Mouse (Mus musculus) ES-Bruce4 (cell line): ENCODE data around the gene Scube3. TPM values are rescaled to one million over a fixed set of nuclear protein-coding genes. Genes with fewer than 3 reads are reported as not detected.

ENCODE experiments used
- H3K27ac ChIP-seq: 2 replicates; pipeline ENCODE4 v1.5.1; 2012; ENCODE audit warnings: low read length, inconsistent platforms; ENCODE audit not compliant: insufficient read depth
- H3K27me3 ChIP-seq: 2 replicates; pipeline ENCODE4 v1.6.1; 2012; ENCODE audit warnings: mild to moderate bottlenecking, low read length, inconsistent platforms; ENCODE audit not compliant: control insufficient read depth, poor library complexity, insufficient read depth, severe bottlenecking
- H3K36me3 ChIP-seq: 2 replicates; pipeline ENCODE4 v1.6.1; 2012; ENCODE audit warnings: inconsistent platforms, mild to moderate bottlenecking, low read length, moderate library complexity; ENCODE audit not compliant: control insufficient read depth, poor library complexity, insufficient read depth, severe bottlenecking
- H3K4me1 ChIP-seq: one replicate; pipeline ENCODE4 v1.8.1; 2011; ENCODE audit warnings: low read length; ENCODE audit not compliant: control insufficient read depth, insufficient read depth
- H3K4me3 ChIP-seq: 2 replicates; pipeline ENCODE4 v1.5.1; 2011; ENCODE audit warnings: low read depth, mild to moderate bottlenecking, low read length
- H3K9ac ChIP-seq: 2 replicates; pipeline ENCODE4 v1.6.1; 2012; ENCODE audit warnings: low read depth, mild to moderate bottlenecking, inconsistent platforms; ENCODE audit not compliant: poor library complexity, severe bottlenecking
- H3K9me3 ChIP-seq: replicated peaks from 2 replicates; pipeline ENCODE4 v1.6.1; 2012; ENCODE audit warnings: mild to moderate bottlenecking, low read length, inconsistent platforms; ENCODE audit not compliant: control insufficient read depth, poor library complexity, insufficient read depth, severe bottlenecking
- CTCF ChIP-seq: IDR thresholded peaks from one replicate; pipeline ENCODE4 v1.8.1; 2011; ENCODE audit warnings: low read depth, low read length
- EP300 ChIP-seq: IDR thresholded peaks from 2 replicates; pipeline ENCODE4 v1.6.1; 2011; ENCODE audit warnings: low read depth, low read length; ENCODE audit not compliant: insufficient read depth
- POLR2A ChIP-seq: IDR thresholded peaks from one replicate; pipeline ENCODE4 v1.8.1; 2011; ENCODE audit warnings: low read length; ENCODE audit not compliant: insufficient read depth
- polyA plus RNA-seq: library from polyadenylated mRNA; stranded (reverse); fragments of >200 nt; gene quantifications from 2 replicates; pipeline ENCODE4 v1.2.4, GENCODE M21; 2011; ENCODE audit warnings: low read depth; ENCODE audit not compliant: missing spikeins, insufficient read depth, insufficient read length

The Scube3 gene
- polyA plus RNA-seq: 17.9 and 18.0 TPM in 2 replicates

GRCm38 (mm10) chr17:28141771-28142699 lies at the start of gene Scube3:
Gene Scube3, plus strand, starts transcription at chr17:28142141.
- no peak within 1 kb of the TSS for H3K27ac ChIP-seq
- no peaks in the 10 kb centered on the region for H3K27me3 ChIP-seq
- peak within 1 kb of the TSS; percentile 84 for H3K9ac ChIP-seq
- no peaks in the 10 kb centered on the region for H3K9me3 ChIP-seq
- TF ChIP-seq EP300 (no peak), CTCF (no peak), POLR2A (no peak)
- peaks cover 15% of the 10 kb centered on the region for H3K4me1 ChIP-seq
- peak within 1 kb of the TSS; percentile 88 for H3K4me3 ChIP-seq
- H3K36me3 ChIP-seq: no peaks in the 10 kb centered on the region

GRCm38 (mm10) chr17:28092297-28092696 lies 49.6 kb upstream of the Scube3 start:
- H3K9ac ChIP-seq: no peak overlapping the region

GRCm38 (mm10) chr17:28093837-28094236 lies 48.1 kb upstream of the Scube3 start:
- H3K9me3 ChIP-seq: no peaks in the 10 kb centered on the region
- TF ChIP-seq CTCF: peak; percentile 48
- TF ChIP-seq EP300: no peak
- no peak for TF ChIP-seq POLR2A
- no peak overlapping the region for H3K27ac ChIP-seq
- H3K27me3 ChIP-seq: no peaks in the 10 kb centered on the region
- H3K4me1 ChIP-seq: no peaks in the 10 kb centered on the region
- H3K9ac ChIP-seq: no peak overlapping the region
- H3K4me3 ChIP-seq: no peak overlapping the region
- no peaks in the 10 kb centered on the region for H3K36me3 ChIP-seq

More at GRCm38 (mm10) chr17:28092297-28092696, 49.6 kb upstream of the Scube3 start:
- TF ChIP-seq POLR2A: no peak
- TF ChIP-seq CTCF: peak; percentile 67
- Histone ChIP-seq H3K36me3 (no peaks in the 10 kb centered on the region), H3K9me3 (no peaks in the 10 kb centered on the region), H3K27me3 (no peaks in the 10 kb centered on the region), H3K27ac (no peak overlapping the region), H3K4me3 (no peak overlapping the region), H3K4me1 (peaks cover 2% of the 10 kb centered on the region)

GRCm38 (mm10) chr17:28096418-28096817 lies 45.5 kb upstream of the Scube3 start:
- no peak for TF ChIP-seq CTCF
- TF ChIP-seq POLR2A: no peak
- TF ChIP-seq EP300: no peak

GRCm38 (mm10) chr17:28097308-28097707 lies 44.6 kb upstream of the Scube3 start:
- H3K27me3 ChIP-seq: no peaks in the 10 kb centered on the region
- no peak overlapping the region for H3K4me3 ChIP-seq
- peaks cover 2% of the 10 kb centered on the region for H3K4me1 ChIP-seq
- H3K9ac ChIP-seq: no peak overlapping the region
- no peaks in the 10 kb centered on the region for H3K36me3 ChIP-seq
- no peak overlapping the region for H3K27ac ChIP-seq
- TF ChIP-seq POLR2A (no peak), EP300 (no peak), CTCF (no peak)
- no peaks in the 10 kb centered on the region for H3K9me3 ChIP-seq

More at GRCm38 (mm10) chr17:28096418-28096817, 45.5 kb upstream of the Scube3 start:
- no peaks in the 10 kb centered on the region for H3K27me3 ChIP-seq
- H3K9me3 ChIP-seq: no peaks in the 10 kb centered on the region
- peak overlapping the region; percentile 11; the same call in 1 of the 2 replicates for H3K4me3 ChIP-seq
- no peaks in the 10 kb centered on the region for H3K36me3 ChIP-seq
- no peak overlapping the region for H3K9ac ChIP-seq
- H3K27ac ChIP-seq: no peak overlapping the region
- H3K4me1 ChIP-seq: peaks cover 2% of the 10 kb centered on the region

GRCm38 (mm10) chr17:28099086-28099485 lies 42.9 kb upstream of the Scube3 start:
- no peak overlapping the region for H3K27ac ChIP-seq
- H3K27me3 ChIP-seq: no peaks in the 10 kb centered on the region
- no peak overlapping the region for H3K9ac ChIP-seq

More at GRCm38 (mm10) chr17:28099086-28099485, 42.9 kb upstream of the Scube3 start:
- peaks cover 2% of the 10 kb centered on the region for H3K4me1 ChIP-seq
- H3K36me3 ChIP-seq: no peaks in the 10 kb centered on the region
- H3K9me3 ChIP-seq: no peaks in the 10 kb centered on the region
- TF ChIP-seq POLR2A: no peak
- no peak for TF ChIP-seq EP300
- TF ChIP-seq CTCF: no peak
- H3K4me3 ChIP-seq: no peak overlapping the region
